Mouse (Mus musculus) ES-Bruce4 (cell line): ENCODE data around the gene Gm960. TPM values are rescaled to one million over a fixed set of nuclear protein-coding genes. Genes with fewer than 3 reads are reported as not detected.
"Not testable (repeated sequence)": the region's sequence is repeated elsewhere in the genome, so short reads cannot be mapped to it uniquely, and the experiment has no call there.

Experiments
- H3K27ac ChIP-seq: 2 replicates; pipeline ENCODE4 v1.5.1; 2012; ENCODE audit warnings: low read length, inconsistent platforms; ENCODE audit not compliant: insufficient read depth
- H3K27me3 ChIP-seq: 2 replicates; pipeline ENCODE4 v1.6.1; 2012; ENCODE audit warnings: mild to moderate bottlenecking, low read length, inconsistent platforms; ENCODE audit not compliant: control insufficient read depth, poor library complexity, insufficient read depth, severe bottlenecking
- H3K36me3 ChIP-seq: 2 replicates; pipeline ENCODE4 v1.6.1; 2012; ENCODE audit warnings: inconsistent platforms, mild to moderate bottlenecking, low read length, moderate library complexity; ENCODE audit not compliant: control insufficient read depth, poor library complexity, insufficient read depth, severe bottlenecking
- H3K4me1 ChIP-seq: one replicate; pipeline ENCODE4 v1.8.1; 2011; ENCODE audit warnings: low read length; ENCODE audit not compliant: control insufficient read depth, insufficient read depth
- H3K4me3 ChIP-seq: 2 replicates; pipeline ENCODE4 v1.5.1; 2011; ENCODE audit warnings: low read depth, mild to moderate bottlenecking, low read length
- H3K9ac ChIP-seq: 2 replicates; pipeline ENCODE4 v1.6.1; 2012; ENCODE audit warnings: low read depth, mild to moderate bottlenecking, inconsistent platforms; ENCODE audit not compliant: poor library complexity, severe bottlenecking
- H3K9me3 ChIP-seq: replicated peaks from 2 replicates; pipeline ENCODE4 v1.6.1; 2012; ENCODE audit warnings: mild to moderate bottlenecking, low read length, inconsistent platforms; ENCODE audit not compliant: control insufficient read depth, poor library complexity, insufficient read depth, severe bottlenecking
- CTCF ChIP-seq: IDR thresholded peaks from one replicate; pipeline ENCODE4 v1.8.1; 2011; ENCODE audit warnings: low read depth, low read length
- EP300 ChIP-seq: IDR thresholded peaks from 2 replicates; pipeline ENCODE4 v1.6.1; 2011; ENCODE audit warnings: low read depth, low read length; ENCODE audit not compliant: insufficient read depth
- POLR2A ChIP-seq: IDR thresholded peaks from one replicate; pipeline ENCODE4 v1.8.1; 2011; ENCODE audit warnings: low read length; ENCODE audit not compliant: insufficient read depth
- polyA plus RNA-seq: library from polyadenylated mRNA; stranded (reverse); fragments of >200 nt; gene quantifications from 2 replicates; pipeline ENCODE4 v1.2.4, GENCODE M21; 2011; ENCODE audit warnings: low read depth; ENCODE audit not compliant: missing spikeins, insufficient read depth, insufficient read length

Gene Gm960
- polyA plus RNA-seq, 1 experiment = 0.87 TPM

DNA sequence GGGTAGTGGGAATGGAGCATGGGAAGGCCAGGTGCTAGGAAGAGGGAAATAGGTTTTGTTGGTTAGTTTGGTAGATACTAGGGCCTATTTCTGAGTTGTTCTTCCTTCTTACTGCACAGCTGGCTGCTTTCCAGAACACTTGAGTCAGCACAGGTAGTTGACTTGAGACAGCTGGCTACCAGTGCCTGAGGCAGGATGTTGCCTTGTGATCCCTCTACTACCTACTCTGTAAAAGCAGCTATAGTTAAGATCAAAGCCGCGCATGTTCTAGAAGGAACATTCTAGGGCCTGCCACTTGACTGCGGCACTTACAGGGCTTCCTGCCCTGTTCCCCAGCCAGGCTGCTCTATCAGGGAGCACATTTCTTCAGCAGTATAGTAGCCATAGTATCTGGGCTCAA lies 108.4 kb downstream of the Gm960 start:
- no peaks in the 10 kb centered on the region for H3K36me3 ChIP-seq
- no peaks in the 10 kb centered on the region for H3K4me1 ChIP-seq
- no peak overlapping the region for H3K9ac ChIP-seq
- no peak for TF ChIP-seq EP300
- no peak for TF ChIP-seq POLR2A
- TF ChIP-seq CTCF = no peak
- H3K9me3 ChIP-seq = no peaks in the 10 kb centered on the region
- H3K27me3 ChIP-seq = no peaks in the 10 kb centered on the region
- no peak overlapping the region for H3K27ac ChIP-seq
- no peak overlapping the region for H3K4me3 ChIP-seq

DNA sequence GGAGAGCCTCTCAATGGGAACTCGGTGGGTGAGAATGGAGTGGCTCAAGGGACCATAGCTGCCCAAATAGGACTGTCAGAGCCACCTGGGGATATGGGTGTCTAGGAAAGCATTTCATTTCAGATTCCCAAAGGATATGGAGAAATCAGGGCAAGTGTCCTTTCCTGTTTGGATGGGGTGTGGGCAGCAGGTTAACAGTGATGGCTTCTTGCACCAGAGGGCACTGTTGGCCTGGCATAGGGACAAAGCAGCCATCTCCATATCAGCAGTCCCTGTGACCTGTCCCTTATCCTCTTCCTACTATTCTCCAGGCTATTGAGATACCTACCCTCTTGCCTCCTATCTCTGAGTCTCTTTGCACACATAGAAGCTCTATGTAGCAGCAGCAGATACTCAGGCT lies 109.4 kb downstream of the Gm960 start:
- TF ChIP-seq POLR2A = no peak
- peak; percentile 21 for TF ChIP-seq CTCF
- H3K36me3 ChIP-seq = no peaks in the 10 kb centered on the region
- H3K9ac ChIP-seq = no peak overlapping the region
- no peak overlapping the region for H3K27ac ChIP-seq
- H3K9me3 ChIP-seq = no peaks in the 10 kb centered on the region
- no peak overlapping the region for H3K4me3 ChIP-seq
- H3K27me3 ChIP-seq = no peaks in the 10 kb centered on the region
- H3K4me1 ChIP-seq = no peaks in the 10 kb centered on the region

DNA sequence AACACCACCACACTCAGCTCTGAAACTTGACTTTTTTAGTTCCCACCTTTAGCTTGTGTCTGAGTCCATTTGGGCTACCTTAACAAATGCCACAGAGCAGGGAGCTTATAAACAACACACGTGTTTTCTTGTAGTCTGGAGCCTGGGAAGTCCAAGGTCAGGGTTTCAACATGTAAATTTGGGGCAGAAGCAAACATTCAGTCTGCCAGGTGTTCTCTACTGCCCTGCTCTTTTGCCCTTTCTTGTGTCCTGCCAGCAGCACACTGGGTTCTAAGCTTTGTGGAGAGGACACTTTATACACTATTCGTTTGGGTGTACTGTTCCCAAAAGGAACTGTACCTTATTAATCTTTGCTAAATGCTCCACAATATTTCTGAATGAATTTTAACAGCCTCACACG lies 110.0 kb downstream of the Gm960 start:
- no peaks in the 10 kb centered on the region for H3K27me3 ChIP-seq
- no peak overlapping the region for H3K4me3 ChIP-seq
- H3K4me1 ChIP-seq = no peaks in the 10 kb centered on the region
- no peak for TF ChIP-seq POLR2A
- TF ChIP-seq CTCF = no peak
- TF ChIP-seq EP300 = no peak
- no peak overlapping the region for H3K9ac ChIP-seq
- no peaks in the 10 kb centered on the region for H3K9me3 ChIP-seq
- no peak overlapping the region for H3K27ac ChIP-seq
- H3K36me3 ChIP-seq = no peaks in the 10 kb centered on the region

DNA sequence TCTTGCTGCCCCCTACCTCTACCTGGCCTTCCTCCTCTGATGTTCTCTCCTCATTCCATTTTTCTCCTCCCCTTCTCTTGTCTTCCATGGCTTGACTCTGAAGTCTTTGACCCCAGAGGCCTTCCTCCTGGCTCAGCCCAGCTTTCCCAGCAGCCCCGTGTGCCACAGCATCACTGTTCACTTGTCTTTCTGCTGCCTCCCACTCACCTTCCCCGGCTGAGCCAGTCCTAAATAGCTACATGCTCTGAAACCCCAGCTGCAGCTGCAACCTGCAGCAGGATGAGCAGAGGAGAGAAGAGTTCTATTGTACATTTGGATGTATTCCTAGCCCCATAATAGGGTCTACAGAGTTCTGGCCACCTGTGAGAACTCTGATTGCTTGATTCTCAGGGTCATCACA lies 111.0 kb downstream of the Gm960 start:
- TF ChIP-seq POLR2A = no peak
- TF ChIP-seq EP300 = no peak
- TF ChIP-seq CTCF = no peak
- Histone ChIP-seq H3K27me3 (no peaks in the 10 kb centered on the region), H3K36me3 (no peaks in the 10 kb centered on the region), H3K9me3 (no peaks in the 10 kb centered on the region), H3K4me1 (no peaks in the 10 kb centered on the region), H3K27ac (no peak overlapping the region), H3K4me3 (no peak overlapping the region), H3K9ac (no peak overlapping the region)

- H3K9me3 ChIP-seq, H3K27ac ChIP-seq, H3K4me1 ChIP-seq, H3K27me3 ChIP-seq, H3K9ac ChIP-seq, H3K4me3 ChIP-seq, H3K36me3 ChIP-seq: not testable (repeated sequence)
Measured at GRCm38 (mm10) chr19:4586783-4587182, 111.7 kb downstream of the Gm960 start.

- Histone ChIP-seq H3K9ac (no peak overlapping the region), H3K36me3 (no peaks in the 10 kb centered on the region), H3K4me3 (no peak overlapping the region), H3K4me1 (no peaks in the 10 kb centered on the region), H3K27ac (no peak overlapping the region), H3K27me3 (no peaks in the 10 kb centered on the region; the same call in 1 of the 2 replicates), H3K9me3 (no peaks in the 10 kb centered on the region)
- TF ChIP-seq EP300 (no peak), CTCF (no peak), POLR2A (no peak)
Measured at GRCm38 (mm10) chr19:4583856-4584255, 114.6 kb downstream of the Gm960 start.

DNA sequence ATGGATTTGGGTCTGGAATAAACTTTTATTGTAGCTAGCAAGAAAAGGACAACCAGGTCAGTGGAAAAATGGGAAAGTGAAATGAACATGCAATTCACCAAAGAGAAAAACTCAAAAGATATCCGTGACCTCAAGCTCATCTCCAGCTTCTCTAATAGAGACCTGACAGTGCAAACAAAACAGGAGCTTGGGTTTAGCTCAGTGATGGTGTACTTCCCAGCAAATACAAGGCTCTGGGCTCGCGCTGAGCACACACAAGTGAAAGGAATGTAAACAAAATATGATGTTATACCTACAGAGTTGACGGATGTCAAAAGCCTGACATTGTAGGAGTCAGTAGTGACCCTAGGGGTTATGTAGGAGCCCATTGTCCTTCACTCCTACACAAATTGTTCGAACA lies 119.2 kb downstream of the Gm960 start:
- no peaks in the 10 kb centered on the region for H3K9me3 ChIP-seq
- TF ChIP-seq EP300 (no peak), POLR2A (no peak), CTCF (no peak)
- H3K27ac ChIP-seq = no peak overlapping the region
- no peaks in the 10 kb centered on the region; the same call in 1 of the 2 replicates for H3K27me3 ChIP-seq
- no peaks in the 10 kb centered on the region for H3K36me3 ChIP-seq
- no peak overlapping the region for H3K9ac ChIP-seq
- H3K4me1 ChIP-seq = no peaks in the 10 kb centered on the region
- no peak overlapping the region for H3K4me3 ChIP-seq
